Mouse (Mus musculus) embryonic facial prominence, embryonic 15.5 days (tissue): Measurements from ENCODE around the gene Saa3. TPM values are rescaled to one million over a fixed set of nuclear protein-coding genes. Genes with fewer than 3 reads are reported as not detected.

Experiments
- ATAC-seq: fragments of 200-750 bp; cut with Nextera tagmentation; 2 replicates; pipeline ENCODE4 v1.8.0; 2017; ENCODE audit warnings: low read depth, moderate TSS enrichment; ENCODE audit not compliant: insufficient number of reproducible peaks, low FRiP score, low TSS enrichment
- H3K27ac ChIP-seq: fragments of 300-500 bp; sonication (generic); replicated peaks from 2 replicates; pipeline ENCODE4 v1.5.1; 2015; ENCODE audit warnings: mild to moderate bottlenecking, inconsistent platforms
- H3K27me3 ChIP-seq: fragments of 300-500 bp; sonication (generic); 2 replicates; pipeline ENCODE4 v1.6.1; 2015; ENCODE audit warnings: inconsistent platforms
- H3K36me3 ChIP-seq: fragments of 300-500 bp; sonication (generic); 2 replicates; pipeline ENCODE4 v1.6.1; 2015; ENCODE audit warnings: mild to moderate bottlenecking, inconsistent platforms
- H3K4me1 ChIP-seq: fragments of 300-500 bp; sonication (generic); 2 replicates; pipeline ENCODE4 v1.6.1; 2015; ENCODE audit warnings: inconsistent platforms
- H3K4me2 ChIP-seq: fragments of 300-500 bp; sonication (generic); replicated peaks from 2 replicates; pipeline ENCODE4 v1.6.1; 2015; ENCODE audit warnings: mild to moderate bottlenecking, inconsistent platforms
- H3K4me3 ChIP-seq: fragments of 300-500 bp; sonication (generic); replicated peaks from 2 replicates; pipeline ENCODE4 v1.5.1; 2015; ENCODE audit warnings: mild to moderate bottlenecking, inconsistent platforms
- H3K9ac ChIP-seq: fragments of 300-500 bp; sonication (generic); 2 replicates; pipeline ENCODE4 v1.6.1; 2015; ENCODE audit warnings: inconsistent platforms
- H3K9me3 ChIP-seq: fragments of 300-500 bp; sonication (generic); replicated peaks from 2 replicates; pipeline ENCODE4 v1.6.1; 2016; ENCODE audit warnings: inconsistent platforms
- WGBS: fragments of 180-500 bp; shearing (Covaris S2); methylation state at CpG from one replicate; pipeline ENCODE4 v1.1.7; 2015; 5-methylcytosine and 5-hydroxymethylcytosine counted together
- polyA plus RNA-seq: library from polyadenylated mRNA; unstranded; fragments of >200 nt; fragmentation: Nextera tagmentation; extraction: Ambion mirVana; gene quantifications from 2 replicates; pipeline ENCODE4 v1.2.1, GENCODE M21; 2015

Saa3 gene
- polyA plus RNA-seq, 1 experiment from 2014 or later = 0.91 TPM

GRCm38 (mm10) chr7:46667256-46667655 is 48.2 kb downstream of the Saa3 start:
- Histone ChIP-seq H3K4me1 (peaks cover 8% of the 10 kb centered on the region; the same call in 1 of the 2 replicates), H3K27ac (no peak overlapping the region), H3K4me2 (peak overlapping the region; percentile 25), H3K9ac (no peak overlapping the region), H3K4me3 (no peak overlapping the region), H3K36me3 (no peaks in the 10 kb centered on the region), H3K9me3 (no peaks in the 10 kb centered on the region), H3K27me3 (peaks cover 18% of the 10 kb centered on the region)
- ATAC-seq = no peak
- under 1% methylated on average over 21 of the region's 21 CpGs for WGBS

- Histone ChIP-seq H3K9ac (no peak overlapping the region), H3K27me3 (peaks cover 18% of the 10 kb centered on the region), H3K9me3 (no peaks in the 10 kb centered on the region), H3K4me2 (no peak overlapping the region), H3K4me3 (no peak overlapping the region), H3K4me1 (0 out of 2 replicates have a peak, but pooled peaks cover 5% of the 10 kb centered on the region), H3K27ac (no peak overlapping the region), H3K36me3 (no peaks in the 10 kb centered on the region)
- WGBS = 34% methylated on average over 9 of the region's 9 CpGs
- no peak for ATAC-seq
These were observed 50.3 kb downstream of the Saa3 start for GRCm38 (mm10) chr7:46665236-46665635.

Other genes with a start within 250 kb of the Saa3 start
- 15.0 and 16.6 TPM in 2 replicates for gene Sergef, start 75.9 kb downstream of the Saa3 start, polyA plus RNA-seq
- gene Tph1, start 43.2 kb downstream of the Saa3 start, polyA plus RNA-seq = 2.2 and 3.4 TPM in 2 replicates
- 26.4 and 27.8 TPM in 2 replicates for gene Saal1, start 5.0 kb downstream of the Saa3 start, polyA plus RNA-seq
- not detected in 2 replicates for gene Saa4, start 16.9 kb upstream of the Saa3 start, polyA plus RNA-seq
- gene Saa1, start 27.3 kb upstream of the Saa3 start, polyA plus RNA-seq = 0.80 TPM in 1 of 2 replicates, not detected in the other
- not detected in 2 replicates for gene Saa2, start 36.1 kb upstream of the Saa3 start, polyA plus RNA-seq
- 21.2 and 23.4 TPM in 2 replicates for gene Hps5, start 80.4 kb upstream of the Saa3 start, polyA plus RNA-seq
- gene Gtf2h1, start 80.4 kb upstream of the Saa3 start, polyA plus RNA-seq = 47.1 and 48.5 TPM in 2 replicates
- 1,512 and 1,560 TPM in 2 replicates for gene Ldha, start 125.8 kb upstream of the Saa3 start, polyA plus RNA-seq
- gene Ldhc, start 145.5 kb upstream of the Saa3 start, polyA plus RNA-seq = 0.35 TPM in 1 of 2 replicates, not detected in the other
- 175 and 193 TPM in 2 replicates for gene Tsg101, start 204.3 kb upstream of the Saa3 start, polyA plus RNA-seq
- gene Uevld, start 242.8 kb upstream of the Saa3 start, polyA plus RNA-seq = 9.8 and 10.7 TPM in 2 replicates